Mouse (Mus musculus) megakaryocyte progenitor cell, adult 5-6 weeks (primary cell): ENCODE data around the gene Ppara. TPM values are rescaled to one million over a fixed set of nuclear protein-coding genes. Genes with fewer than 3 reads are reported as not detected.
"Not testable (repeated sequence)": the region's sequence is repeated elsewhere in the genome, so short reads cannot be mapped to it uniquely, and the experiment has no call there.

ENCODE experiments used
- ATAC-seq: replicated peaks from 2 replicates; pipeline ENCODE4 v1.8.0; 2016; ENCODE audit warnings: mild to moderate bottlenecking, moderate TSS enrichment, inconsistent platforms; ENCODE audit not compliant: poor library complexity
- total RNA-seq, 2 experiments: library from RNA; stranded (forward) in 1 of 2; stranded (reverse) in 1 of 2; fragments of 157-497, 149-512 nt in 1 of 2; fragments of 200-1000 nt in 1 of 2; gene quantifications; 2 replicates each; pipeline versions ENCODE4 v1.2.3 to v1.2.4; 2015 to 2017

Gene Ppara
- total RNA-seq, 2 experiments from 2014 or later: not detected

DNA sequence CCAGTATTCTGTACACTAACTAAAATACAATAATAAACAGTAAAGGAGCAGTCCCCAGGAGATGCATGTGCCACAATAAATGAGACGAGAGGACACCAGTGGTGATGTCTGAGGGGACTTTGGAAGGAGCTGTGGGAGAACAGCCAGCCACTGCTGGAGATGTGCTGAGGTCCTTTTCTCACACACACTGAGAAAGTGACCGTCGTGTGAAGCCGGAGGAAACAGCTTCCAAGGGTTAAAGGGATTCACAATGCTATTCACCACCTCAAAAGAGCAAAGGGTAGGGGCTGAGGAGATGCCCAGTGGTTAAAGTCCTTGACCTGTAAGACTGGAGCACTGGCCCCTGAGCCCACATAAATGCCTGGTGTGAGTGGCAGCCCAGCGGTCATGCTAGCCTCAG lies 15.3 kb downstream of the Ppara start:
- no peak for ATAC-seq

- ATAC-seq: no peak
Measured at GRCm38 (mm10) chr15:85752655-85753054, 17.9 kb downstream of the Ppara start.

GRCm38 (mm10) chr15:85754033-85754650 lies 19.4 kb downstream of the Ppara start:
- no peak for ATAC-seq

DNA sequence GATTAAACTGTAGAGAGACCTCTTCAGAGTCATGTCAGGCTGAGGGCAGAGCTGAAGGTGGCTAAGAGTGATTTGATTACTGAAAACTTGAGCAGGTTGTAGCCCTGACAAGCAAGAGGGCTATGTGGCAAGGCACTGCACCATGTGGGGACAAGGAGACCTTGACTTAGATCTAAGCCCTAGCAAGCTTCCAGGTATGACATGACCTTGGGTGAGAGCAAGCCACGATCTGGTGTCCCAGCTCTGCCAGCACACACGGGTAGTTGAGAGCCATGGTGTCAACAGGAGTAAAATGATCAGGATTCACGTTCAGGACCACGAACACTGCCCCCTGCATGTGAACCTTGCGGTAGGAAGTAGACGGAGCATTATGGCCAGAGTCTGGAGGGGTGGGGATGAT lies 20.4 kb downstream of the Ppara start:
- ATAC-seq: no peak

GRCm38 (mm10) chr15:85756611-85757010 lies 21.8 kb downstream of the Ppara start:
- ATAC-seq: no peak

GRCm38 (mm10) chr15:85757768-85758167 lies 23.0 kb downstream of the Ppara start:
- no peak for ATAC-seq

DNA sequence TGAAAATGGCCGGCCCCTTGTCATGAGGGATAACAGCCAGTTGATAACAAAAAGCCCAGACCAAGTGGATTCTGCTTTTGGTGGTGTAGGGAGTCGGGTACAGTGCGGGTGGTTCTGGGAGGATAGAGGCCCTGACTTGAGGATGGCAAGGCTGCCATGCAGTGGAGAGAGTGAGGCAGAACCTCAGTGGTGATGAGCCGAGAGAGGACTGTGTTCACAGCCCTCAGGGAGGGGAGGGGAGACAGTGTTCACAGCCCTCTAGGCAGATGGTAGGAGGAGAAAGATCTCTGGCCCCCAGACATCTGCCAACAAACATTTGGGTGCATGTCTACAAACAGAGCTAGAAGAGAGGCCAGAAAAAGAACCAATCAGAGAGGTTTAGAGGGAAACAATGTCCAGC lies 28.0 kb downstream of the Ppara start:
- no peak for ATAC-seq

DNA sequence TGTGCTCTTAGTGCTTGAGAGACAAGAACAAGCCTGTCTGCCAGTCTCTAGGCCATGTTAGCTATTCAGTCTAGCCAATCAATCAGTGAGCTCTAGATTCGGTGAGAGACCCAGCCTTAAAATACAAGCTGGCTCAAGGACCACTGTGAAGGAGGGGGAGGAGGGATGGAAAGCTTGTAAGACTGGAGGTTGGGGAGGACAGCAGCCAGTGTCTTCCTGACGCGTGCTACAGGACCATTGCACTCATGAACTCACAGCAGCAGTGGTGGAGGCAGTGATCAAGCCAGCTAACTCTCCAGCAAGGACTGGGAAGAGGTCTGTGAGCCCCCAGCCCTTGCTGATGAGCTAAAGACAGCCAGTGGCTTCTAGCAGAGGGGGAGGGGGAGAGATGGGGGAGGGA lies 30.2 kb downstream of the Ppara start:
- no peak for ATAC-seq

- ATAC-seq: no peak
Measured at GRCm38 (mm10) chr15:85766677-85767076, 31.9 kb downstream of the Ppara start.

GRCm38 (mm10) chr15:85768991-85769390 lies 34.2 kb downstream of the Ppara start:
- no peak for ATAC-seq

GRCm38 (mm10) chr15:85771306-85772121 lies 36.7 kb downstream of the Ppara start:
- ATAC-seq: no peak

DNA sequence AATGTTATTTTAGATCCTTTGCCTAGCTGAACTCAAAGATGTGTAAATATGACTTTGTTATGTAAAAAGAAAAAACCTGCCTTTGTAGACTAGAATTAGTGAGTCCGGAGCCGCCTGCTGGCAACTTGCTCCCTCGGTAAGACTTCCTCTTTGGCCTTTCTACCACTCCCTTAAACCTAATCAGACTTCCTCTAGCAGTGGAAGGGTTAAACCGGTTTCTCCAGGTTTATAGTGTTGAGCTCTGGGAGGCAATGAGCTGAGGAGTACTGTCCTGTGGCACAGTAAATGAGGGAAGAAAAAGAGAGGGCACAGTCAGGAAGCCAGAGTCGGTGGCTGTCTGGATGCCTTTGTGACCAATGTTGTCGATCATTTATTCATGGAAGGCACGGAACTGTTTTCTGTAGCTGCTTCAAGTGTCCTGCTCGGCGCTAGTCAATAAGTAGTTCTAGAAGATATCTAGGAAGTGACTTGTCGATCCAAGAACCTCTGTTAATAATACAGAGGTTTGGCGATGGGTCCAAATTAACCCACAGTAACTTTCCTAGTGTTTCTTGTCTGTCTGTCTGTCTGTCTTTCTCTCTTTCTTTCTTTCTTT lies 37.5 kb downstream of the Ppara start:
- ATAC-seq: no peak

- no peak for ATAC-seq
Measured at GRCm38 (mm10) chr15:85774419-85774818, 39.6 kb downstream of the Ppara start.

- ATAC-seq: no peak
Measured at GRCm38 (mm10) chr15:85775001-85775400, 40.2 kb downstream of the Ppara start.

- no peak for ATAC-seq
Measured at GRCm38 (mm10) chr15:85776241-85776640, 41.5 kb downstream of the Ppara start.

DNA sequence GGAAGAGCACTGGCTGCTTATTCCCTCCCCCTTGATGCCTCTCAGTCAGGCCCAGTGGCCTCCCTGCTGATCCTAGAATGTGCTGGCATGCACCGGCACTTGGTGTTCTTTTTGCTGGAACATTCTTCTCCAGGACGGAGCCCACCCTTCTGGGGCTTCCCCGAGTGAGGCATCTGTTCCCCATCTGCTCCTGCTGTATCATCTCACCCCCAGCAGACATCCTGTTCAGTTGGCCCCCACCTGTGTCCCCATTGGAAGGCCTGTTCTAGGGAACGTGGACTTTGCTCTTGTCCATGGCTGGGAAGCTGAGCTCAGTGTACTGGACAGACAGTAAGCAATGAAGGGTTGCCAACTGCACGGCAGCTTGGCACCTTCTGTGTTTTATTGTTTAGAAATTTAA lies 42.0 kb downstream of the Ppara start:
- ATAC-seq: no peak

- not testable (repeated sequence) for ATAC-seq
Measured at GRCm38 (mm10) chr15:85778891-85779290, 44.1 kb downstream of the Ppara start.

DNA sequence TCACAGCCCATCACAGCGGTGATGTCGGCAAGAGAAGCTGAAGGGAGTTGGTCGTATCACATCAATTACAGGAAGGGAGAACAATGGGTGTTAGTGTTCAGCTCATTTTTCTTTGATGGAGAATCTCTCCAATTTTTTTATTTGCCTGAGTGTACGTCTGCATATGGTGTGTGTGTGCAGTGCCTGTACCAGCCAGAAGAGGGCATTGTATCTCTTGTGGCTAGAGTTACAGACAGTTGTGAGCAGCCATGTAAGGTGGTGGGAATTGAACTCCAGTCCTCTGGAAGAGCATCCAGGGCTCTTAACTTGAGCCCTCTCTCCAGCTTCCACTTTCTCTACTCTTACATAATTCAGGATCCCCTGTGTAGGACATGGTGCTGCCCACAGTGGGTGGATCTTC lies 48.4 kb downstream of the Ppara start:
- ATAC-seq: 0 out of 2 replicates have a peak, but pooled peaks have one; percentile 31

DNA sequence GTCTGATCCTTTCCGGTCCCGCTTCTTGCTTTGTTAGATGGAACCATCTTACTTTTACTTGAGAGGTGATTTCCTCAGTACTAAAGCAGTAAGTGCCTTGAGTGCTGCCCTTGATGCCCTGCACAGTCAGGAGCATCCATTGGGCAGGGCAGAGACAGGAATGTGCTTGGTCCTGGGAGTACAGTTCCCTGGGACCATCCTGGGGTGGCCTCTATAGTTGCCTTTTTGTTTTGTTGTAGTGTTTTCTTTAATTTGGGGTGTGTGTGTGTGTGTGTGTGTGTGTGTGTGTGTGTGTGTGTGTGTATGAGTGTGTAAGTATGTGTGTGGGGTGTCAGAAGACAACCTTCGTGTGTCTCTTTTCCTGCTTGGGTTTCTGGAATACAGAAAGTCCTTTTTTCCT lies 49.6 kb downstream of the Ppara start:
- no peak for ATAC-seq

DNA sequence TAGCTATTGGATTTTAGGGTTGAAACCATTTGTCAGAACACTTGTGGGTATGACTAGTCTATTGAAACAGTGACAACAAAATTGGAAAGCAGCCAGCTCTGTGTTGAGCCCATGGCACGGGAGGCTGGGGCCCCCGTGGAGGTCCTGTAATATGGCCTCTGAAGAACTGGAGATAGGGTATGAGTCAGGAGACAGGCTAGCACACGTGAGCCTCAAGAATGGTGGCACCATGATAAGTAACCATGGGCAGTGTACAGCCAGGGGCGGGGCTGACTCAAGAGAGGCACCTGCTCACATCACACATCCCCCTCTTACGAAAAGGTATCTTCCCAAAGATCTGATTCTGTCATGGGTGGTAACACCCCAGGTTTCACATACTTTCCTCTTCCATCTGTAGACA lies 51.9 kb downstream of the Ppara start:
- ATAC-seq: no peak

GRCm38 (mm10) chr15:85787482-85787881 lies 52.7 kb downstream of the Ppara start:
- ATAC-seq: no peak

- ATAC-seq: no peak
Measured at GRCm38 (mm10) chr15:85788051-85788450, 53.3 kb downstream of the Ppara start.
